Mouse (Mus musculus) 416B (cell line): ENCODE measurements around the gene C130050O18Rik.
A peak's percentile ranks its signal among the peaks of the same experiment; 100 is the strongest.
"Not testable (repeated sequence)": the region's sequence is repeated elsewhere in the genome, so short reads cannot be mapped to it uniquely, and the experiment has no call there.

Source experiments
- DNase-seq: peaks from one replicate; pipeline ENCODE4 v3.0.0; 2011; ENCODE audit warnings: low read depth

C130050O18Rik gene

DNA sequence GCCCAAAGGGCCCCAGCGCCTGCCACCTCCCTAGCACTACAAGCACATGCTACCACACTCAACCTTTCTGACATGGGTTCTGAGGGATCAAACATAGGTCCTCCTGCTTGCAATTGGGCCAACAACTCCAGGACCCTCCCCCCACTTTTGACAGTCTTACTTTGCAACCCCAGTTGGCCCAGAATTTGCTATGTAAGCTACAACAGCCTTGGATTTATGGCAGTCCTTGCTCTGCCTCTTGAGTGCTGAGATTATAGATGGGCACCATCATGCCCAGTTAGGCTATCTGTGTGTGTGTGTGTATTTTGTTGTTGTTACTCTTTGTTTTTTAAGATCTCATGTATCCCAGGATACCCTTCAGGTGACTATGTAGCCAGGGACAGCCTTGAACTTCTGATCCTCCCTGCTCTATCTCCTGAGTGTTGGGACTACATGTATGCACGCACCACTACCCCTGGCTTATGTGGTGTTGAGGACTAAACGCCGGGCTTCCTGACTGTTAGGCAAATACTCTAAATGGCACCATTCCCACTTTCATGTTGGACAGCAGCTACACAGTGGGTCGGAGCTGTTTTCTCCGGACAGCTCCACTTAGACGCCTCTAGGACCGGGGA is 25.2 kb upstream of the C130050O18Rik start:
- no peak for DNase-seq

DNA sequence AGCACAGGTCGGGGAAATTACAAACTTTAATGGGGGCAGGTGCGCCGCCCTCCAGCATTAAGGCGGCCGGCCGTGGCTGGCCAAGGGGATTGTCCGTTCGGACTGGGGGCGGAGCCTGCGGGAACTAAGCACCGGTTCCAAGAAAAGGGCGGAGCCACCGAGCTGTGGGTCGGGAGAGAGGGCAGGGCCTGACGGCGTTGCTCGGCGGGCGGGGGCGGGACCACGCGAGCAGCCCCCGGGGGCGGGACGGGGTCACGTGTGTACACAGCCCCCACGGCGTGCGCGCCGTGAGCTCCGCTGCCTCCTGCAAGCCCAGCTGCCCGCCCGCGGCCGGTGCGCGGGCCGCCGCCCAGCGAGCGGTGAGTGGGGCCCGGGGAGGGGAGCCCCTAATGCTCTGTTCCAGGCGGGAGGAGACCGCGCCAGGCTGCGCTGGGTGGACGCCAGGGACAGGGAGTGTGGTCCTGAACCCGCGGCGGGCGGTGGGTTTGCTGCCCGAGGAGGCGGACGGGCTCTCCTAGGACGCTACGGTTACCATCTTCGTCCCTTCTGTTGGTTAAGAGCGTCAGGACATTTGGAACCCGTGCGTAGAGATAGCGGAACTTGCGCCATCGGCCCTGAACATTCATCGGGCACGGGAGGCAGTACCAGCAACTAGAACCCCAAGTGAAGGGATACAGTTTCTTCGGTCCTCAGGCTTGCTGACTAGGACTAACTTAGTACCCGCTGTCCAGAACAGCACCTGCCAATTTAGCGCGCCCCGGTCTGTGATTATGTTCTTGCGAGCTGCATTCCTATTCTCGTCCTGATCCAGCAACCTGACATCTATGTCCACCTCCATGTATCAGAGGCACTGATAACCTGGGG is 24.5 kb upstream of the C130050O18Rik start:
- DNase-seq, result peak; percentile 96

DNA sequence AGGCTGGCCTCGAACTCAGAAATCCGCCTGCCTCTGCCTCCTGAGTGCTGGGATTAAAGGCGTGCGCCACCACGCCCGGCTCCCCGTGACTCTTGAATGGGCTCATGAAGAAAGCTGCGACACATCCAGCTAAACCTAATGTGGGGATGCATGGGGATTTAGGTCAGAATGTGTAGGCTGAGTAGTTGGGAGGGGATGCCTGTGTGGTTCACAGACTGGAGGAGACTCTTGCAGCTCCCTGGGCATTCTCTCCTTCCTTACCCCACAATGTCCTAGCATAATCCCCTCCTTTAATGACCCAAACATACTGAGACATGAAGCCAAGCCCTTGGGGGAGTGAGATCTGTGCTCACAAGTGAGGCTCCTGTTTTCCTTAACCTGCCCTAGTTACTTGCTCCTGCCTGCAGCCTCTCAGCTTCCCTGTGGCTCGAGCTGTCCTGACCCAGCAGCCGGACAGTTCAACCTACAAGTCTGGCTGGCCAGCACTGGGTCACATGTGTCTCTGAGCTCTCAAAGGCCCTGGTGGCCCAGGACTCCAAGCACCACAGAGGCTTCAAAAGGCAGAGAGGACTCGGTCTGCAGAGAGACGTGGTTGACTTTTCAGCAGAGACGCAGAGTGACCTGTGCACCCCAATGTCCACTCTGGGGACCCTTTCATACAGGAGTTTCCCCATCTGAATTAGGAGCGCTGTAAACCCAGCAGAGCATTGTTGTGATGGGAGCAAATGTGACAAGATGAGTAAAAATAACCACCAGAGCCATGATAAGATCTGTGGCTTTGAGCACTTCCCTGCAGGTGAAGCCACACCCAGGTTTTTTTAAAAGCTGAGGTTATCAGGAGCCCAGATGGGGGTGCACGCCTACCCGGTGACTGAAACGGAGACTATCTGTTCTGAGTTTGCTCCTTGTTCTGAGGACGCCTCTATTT is 23.2 kb upstream of the C130050O18Rik start:
- DNase-seq, result peak; percentile 88

DNA sequence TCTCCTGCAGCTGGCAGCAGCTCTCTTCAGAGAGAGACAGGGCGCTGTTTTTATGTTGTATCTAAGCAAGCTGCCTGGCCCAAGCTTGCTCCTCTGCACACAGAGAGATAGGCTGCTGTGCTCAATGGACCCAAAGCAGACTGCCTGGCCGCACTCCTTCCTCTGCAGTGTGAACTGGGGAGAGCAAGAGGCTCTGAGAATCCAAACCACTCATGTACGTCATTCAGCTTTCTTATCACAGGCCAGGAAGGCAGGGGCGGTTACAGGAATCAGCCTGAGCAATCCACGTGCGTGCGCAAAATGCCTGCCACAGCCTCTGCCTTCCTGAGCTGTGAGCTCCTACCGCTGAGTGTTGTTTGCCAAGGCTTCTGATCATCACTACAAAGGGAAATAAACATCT is 22.3 kb upstream of the C130050O18Rik start:
- peak; percentile 95 for DNase-seq

DNA sequence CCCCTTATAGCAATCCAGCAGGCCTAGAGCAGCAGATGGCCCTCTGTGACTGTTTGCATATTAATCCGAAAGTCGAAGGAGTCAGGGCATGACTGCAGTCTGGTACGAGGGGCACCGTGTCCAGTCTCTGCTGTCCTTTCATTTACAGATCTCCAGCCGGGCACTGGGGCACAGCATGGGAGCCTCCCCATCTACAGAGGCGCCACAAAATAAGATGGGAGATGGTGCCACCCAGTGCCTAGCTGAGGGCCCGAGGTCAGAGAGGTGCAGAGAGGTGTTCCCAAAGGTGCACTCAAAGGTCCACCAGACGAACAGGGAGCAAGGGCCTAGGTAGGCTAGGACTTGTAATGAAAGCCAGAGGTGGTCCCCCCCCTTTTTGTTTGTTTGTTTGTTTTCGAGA is 21.8 kb upstream of the C130050O18Rik start:
- no peak for DNase-seq

DNA sequence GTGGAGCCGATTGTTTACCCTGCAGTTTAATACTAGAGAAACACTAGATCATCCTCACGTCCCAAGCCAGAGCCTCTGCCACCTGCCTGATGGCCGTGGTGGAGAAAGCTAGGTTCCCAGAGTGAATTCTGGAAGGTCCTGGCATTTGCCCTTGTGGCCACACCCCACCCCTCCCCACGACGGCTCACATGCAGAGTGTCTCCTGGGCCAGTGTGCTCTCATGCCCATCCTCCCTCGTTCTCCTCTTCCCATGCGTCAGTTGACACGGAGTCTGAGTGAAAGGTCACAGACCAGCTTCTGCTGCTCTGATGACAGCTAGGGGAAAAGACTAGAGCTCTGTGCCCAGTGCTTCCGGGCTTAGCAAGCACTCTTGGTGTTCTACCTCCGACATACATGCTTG is 20.5 kb upstream of the C130050O18Rik start:
- no peak for DNase-seq

DNA sequence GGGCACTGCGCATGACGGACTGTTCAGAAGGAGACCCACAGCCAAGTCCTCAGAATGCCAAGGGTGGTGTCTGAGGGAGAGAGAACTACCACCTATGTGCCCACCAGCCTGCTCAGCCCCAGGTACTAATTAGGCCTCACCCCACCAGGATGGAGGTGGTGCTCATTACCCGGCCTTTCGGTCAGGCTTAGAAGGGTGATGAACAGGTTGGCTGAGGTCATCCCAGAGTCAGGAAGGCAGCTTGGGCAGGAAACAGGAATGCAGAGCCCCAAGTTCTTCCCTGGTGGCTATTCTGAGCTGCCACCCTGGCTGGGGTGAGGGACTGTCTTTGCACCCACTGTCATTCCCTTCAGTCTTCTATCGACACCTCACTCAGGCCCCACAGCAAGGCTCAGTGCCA is 19.0 kb upstream of the C130050O18Rik start:
- no peak for DNase-seq

DNA sequence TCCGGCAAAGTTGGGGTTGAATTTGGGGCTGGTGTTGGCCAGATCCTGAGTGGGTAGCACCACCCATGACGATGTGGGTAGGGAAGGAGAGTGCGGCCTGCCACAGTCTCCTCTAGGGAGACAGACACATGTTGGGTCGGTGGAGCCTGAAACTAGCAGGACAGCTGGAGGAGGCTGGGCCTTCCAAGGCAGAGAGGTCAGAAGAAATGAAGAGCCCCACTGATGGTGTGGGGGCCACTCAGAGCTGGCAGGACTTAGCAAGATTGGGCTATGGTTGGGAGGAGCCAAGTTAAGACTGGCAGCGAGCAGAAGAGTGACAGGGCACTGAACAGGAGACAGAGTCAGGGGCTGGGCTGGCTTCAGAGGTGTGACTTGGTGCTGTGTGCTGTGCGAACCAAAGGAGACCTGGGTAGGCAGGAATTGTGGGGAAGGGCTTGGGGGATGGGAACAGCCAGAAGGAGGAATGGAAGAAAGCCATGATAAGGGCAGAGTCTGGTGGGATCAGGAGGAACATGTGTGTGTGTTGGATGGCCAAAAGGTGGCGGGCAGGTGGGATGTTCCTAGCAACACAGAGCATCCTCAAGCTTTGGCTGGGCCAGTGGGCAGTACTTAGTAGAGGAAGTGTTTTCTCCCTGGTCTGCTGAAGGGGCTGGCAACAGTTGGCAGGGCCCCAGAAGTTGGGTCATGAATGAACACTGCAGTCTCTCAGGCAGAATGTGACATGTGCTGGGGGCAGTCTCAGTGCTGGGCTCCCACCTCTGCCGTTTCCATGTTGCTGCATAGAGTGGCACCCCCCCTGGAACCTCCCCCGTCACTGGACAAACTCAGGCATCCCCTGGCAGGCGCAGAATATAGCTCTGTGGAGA is 17.5 kb upstream of the C130050O18Rik start:
- peak; percentile 41 for DNase-seq

DNA sequence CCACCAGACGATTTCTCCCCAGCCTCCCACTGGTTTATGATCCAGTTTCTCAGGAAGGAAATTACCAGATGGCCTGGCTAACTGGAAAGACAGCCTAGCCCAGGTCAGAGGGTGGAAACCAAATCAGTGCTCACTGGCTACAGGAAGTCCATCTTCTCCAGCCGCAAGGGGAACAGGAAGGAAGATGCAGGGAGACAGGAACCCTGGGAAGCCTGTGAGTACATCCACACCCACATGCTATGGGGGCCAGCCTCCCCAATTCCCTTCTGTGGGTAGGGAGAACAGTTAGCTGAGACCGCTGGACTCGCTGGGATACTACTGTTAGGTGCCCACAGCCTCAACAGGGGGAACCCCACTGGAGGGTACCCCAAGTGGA is 16.9 kb upstream of the C130050O18Rik start:
- DNase-seq, result no peak

DNA sequence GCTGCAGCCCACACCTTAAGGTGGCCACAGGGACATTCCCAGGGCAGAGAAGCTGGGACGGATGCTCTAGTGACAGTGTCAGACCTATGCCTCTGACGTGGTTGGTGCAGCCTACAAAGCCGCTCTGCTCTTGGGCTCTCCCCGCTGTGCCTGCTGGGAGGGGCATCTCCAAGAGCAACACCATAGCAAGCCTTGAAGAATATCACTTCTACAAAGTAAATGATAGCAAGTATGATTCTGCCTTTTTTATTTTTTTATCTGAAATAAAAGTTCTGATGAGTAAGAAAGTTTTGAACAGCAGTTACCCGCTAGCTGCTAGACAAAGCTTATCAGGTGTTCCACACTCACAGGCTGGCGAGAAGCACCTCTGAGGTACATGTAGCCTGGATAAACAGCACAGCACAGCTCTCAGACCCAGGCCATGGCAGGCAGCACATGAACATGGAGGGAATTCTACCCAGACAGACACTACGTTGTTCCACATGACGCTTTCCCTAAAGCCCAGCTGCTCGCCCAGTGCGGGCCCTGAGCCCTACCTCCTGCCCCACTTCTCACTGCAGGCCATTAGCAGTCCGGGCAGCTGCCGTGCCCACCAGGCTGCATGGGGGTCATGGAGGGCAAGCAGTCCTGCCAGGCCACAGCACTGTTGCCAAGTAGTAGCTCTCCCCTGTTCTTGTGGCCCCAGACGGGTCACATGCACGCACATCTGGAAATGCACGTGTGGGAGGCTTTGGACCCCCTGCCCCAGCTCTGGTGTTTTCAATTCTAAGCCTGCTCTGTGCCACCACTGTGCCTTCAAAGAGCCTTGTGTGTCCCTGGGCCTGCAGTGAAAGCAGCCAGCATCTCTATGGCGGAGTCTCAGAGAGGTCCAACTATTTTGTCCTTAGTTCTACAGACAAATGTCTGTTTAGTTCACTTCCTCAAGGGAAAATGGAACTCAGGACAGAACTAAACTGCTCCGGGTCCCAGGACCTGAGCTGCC is 16.1 kb upstream of the C130050O18Rik start:
- DNase-seq, result no peak

DNA sequence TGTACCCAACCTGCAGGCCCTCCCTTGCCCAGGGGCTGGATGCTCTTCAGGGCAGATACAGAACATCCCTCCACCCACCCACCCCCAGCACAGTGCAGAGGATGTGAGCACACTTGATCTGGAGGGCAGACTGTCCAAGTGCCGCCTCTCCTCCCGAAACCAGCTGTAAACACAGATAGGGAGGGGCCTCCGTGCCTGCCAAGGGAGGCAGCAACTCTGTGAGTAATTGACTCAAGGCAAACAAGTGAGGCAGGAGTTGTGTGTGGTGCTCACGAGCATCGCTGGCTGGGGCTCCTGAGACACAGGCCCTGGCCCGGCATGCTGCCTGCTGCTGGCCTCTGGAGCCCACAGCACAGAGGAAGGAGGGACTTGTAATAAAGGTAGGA is 15.4 kb upstream of the C130050O18Rik start:
- no peak for DNase-seq

DNA sequence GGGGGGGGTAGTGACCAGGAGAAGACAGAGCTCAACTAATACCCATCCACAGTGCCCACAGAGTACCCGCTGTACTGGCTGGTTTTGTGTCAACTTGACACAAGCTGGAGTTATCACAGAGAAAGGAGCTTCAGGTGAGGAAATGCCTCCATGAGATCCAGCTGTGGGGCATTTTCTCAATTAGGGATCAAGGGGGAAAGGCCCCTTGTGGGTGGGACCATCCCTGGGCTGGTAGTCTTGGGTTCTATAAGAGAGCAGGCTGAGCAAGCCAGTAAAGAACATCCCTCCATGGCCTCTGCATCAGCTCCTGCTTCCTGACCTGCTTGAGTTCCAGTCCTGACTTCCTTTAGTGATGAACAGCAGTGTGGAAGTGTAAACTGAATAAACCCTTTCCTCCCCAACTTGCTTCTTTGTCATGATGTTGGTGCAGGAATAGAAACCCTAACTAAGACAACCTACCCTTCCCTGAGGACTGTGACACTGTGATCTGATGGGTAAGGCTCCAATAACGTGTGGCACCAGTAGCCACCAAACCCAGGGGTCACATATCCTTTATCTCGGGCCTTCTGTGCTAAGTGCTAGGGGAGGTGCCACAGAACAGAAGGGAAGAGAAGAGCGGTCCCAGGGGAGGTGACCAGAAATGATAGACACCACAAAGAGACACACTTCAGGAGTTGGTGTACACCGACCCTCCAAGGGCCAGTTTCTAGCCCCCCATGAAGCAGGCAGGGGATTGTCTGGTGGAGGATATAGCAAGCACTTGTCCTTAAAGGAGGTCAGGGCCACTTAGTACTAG is 14.6 kb upstream of the C130050O18Rik start:
- DNase-seq, result not testable (repeated sequence)

DNA sequence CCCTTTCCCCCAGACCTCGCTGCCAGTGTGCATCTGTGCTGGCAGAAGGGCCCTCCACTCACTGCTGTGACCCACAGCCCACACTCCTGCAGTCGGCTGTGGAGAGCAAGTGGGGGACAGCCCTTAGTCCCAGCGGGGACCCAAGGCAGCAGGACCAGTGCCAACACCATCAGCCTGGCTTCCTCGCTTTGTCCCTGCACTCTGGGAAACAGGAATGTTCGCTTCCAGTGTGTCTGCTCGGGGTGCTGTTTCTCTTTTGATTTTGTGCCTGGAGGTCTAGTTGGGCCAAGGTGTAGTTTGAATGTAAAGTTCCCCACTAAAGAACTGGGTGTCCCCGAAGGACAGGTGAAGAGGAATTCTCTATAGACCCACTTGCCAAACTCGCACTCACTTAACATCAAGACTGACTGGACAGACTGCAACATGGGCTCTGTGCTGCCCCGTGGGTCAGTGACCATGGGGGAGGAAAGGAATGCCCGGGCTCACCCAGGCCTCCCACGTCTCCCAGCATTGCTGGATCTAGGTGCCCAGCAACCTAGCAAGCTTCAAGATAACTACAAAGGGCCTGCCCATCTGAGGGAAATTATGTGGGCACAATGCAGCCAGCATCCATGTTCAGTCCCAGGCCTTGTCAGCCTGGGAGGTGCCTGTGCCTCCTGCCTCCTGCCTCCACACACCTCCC is 13.6 kb upstream of the C130050O18Rik start:
- no peak for DNase-seq

DNA sequence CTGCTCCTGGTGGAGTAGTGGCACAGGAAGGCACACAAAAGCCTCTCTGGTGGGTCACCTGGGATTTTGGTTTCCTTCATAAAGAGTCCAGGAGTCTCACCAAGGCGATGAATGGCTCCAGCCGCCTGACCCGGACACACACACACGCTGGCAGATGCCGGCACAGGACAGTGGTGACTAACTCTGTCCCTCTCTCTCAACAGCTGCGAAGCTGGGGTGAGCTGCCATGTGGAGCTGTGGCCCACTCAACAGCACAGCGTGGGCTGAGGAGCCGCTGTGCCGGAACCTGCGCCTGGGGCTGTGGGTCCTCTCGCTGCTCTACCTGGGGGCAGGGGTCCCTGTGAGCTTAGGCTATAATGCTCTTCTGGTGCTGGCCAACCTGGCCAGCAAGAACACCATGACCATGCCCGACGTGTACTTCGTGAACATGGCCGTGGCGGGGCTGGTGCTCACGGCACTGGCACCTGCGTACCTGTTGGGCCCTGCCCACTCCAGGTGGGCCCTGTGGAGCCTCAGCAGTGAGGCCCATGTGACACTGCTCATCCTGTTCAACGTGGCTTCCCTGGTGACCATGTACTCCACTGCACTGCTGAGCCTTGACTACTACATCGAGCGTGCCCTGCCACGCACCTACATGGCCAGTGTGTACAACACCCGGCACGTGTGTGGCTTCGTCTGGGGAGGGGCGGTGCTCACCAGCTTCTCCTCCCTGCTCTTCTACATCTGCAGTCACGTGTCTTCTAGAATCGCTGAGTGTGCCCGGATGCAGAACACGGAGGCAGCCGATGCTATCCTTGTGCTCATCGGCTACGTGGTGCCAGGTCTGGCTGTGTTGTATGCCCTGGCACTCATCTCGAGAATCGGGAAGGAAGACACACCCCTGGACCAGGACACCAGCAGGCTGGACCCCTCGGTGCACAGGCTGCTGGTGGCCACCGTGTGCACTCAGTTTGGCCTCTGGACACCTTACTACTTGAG is 12.6 kb upstream of the C130050O18Rik start:
- DNase-seq, result no peak

DNA sequence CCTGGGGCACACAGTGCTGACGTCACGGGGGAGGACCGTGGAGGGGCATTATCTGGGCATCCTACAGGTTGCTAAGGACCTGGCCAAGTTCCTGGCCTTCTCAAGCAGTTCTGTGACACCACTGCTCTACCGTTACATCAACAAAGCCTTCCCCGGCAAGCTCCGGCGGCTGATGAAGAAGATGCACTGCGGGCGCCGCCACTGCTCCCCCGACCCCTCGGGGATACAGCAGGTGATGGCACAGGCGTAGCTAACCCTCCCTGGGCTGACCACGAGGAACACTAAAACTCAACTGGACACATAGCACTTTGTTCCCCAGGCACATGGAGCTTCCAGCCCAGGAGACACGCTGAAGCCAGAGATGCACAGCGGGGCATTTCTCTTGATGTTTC is 11.9 kb upstream of the C130050O18Rik start:
- no peak for DNase-seq

DNA sequence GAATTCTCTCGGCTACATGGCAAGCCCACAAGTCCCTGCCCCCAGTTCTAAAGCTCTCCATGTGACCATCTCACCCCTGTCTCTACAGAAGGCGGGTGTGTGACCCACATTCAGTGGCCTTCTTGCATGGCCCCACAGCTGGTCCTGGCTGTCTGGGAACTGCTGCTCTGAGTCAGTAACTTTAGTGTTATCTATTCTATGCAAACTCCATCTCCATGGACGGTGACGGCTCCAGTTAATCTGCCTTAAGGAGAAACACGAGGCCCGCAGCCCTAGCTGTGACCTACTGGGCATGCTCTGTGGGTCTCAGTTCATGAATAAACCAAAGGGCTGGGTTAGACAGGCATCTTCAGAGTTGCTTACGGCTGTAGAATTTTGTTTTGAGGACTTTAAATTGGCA is 10.7 kb upstream of the C130050O18Rik start:
- no peak for DNase-seq

DNA sequence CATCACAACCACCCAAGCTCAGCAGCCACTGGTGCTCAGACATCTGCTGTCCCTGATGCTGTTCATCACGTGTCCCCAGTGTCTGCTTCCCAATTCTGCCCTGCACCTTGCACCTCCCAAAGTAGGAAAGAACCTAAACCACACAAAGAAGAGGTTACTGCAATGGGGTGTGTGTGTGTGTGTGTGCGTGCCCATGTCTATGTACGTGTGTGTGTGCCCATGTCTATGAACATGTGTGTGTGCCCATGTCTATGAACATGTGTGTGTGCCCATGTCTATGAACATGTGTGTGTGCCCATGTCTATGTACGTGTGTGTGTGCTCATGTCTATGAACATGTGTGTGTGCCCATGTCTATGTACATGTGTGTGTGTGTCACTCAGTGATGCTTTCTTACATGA is 9.6 kb upstream of the C130050O18Rik start:
- no peak for DNase-seq
